Mouse (Mus musculus) megakaryocyte, embryonic 14.5 days (primary cell): ENCODE data around the gene Prpf31.

Experiments used
- FLI1 ChIP-seq: IDR thresholded peaks from 2 replicates; pipeline ENCODE4 v1.6.1; 2012; ENCODE audit warnings: low read length, inconsistent platforms, mixed read lengths
- GATA1 ChIP-seq: IDR thresholded peaks from 3 replicates; pipeline ENCODE4 v1.6.1; 2012; ENCODE audit warnings: mixed read lengths, low read length, inconsistent platforms, borderline replicate concordance

DNA sequence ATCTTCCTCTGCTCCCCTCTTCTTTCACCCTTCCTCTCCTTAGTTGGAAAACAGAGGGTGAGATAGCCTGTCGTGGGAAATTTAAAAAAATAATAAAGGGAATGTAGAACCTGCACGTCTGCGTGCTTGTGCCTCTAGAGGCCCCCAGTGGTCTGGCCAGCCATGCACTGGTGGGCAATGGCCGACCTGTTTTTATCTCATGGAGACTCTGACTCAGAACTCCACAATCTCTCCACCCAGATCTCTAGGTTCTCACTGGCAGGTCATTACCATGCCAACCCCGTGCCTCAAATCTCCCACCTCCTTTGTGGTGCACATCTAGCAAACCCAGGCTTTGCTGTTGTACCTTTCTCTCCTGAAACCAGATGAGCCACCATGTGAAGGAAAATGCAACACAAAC, 35.1 kb upstream of the Prpf31 start:
- no peak for TF ChIP-seq GATA1
- no peak for TF ChIP-seq FLI1
